Mouse (Mus musculus) megakaryocyte, embryonic 14.5 days (primary cell): ENCODE results near the gene Wdfy4.

Experiments used
- FLI1 ChIP-seq: IDR thresholded peaks from 2 replicates; pipeline ENCODE4 v1.6.1; 2012; ENCODE audit warnings: low read length, inconsistent platforms, mixed read lengths
- GATA1 ChIP-seq: IDR thresholded peaks from 3 replicates; pipeline ENCODE4 v1.6.1; 2012; ENCODE audit warnings: mixed read lengths, low read length, inconsistent platforms, borderline replicate concordance

GRCm38 (mm10) chr14:33005114-33005513 lies 180.2 kb downstream of the Wdfy4 start:
- TF ChIP-seq GATA1 (no peak), FLI1 (no peak)
